Mouse (Mus musculus) lung, adult 10 weeks (tissue): ENCODE data around the gene Olfr1014. TPM values are rescaled to one million over a fixed set of nuclear protein-coding genes. Genes with fewer than 3 reads are reported as not detected.

ENCODE experiments used
- polyA plus RNA-seq: library from polyadenylated mRNA; stranded (reverse); fragments of 350-450 nt; fragmentation: Illumina TruSeq; extraction: RNeasy Lipid Tissue Mini Kit (QIAGEN cat#74804); gene quantifications from one replicate; pipeline ENCODE4 v1.2.3, GENCODE M21; 2014; ENCODE audit warnings: low read depth, low replicate concordance; ENCODE audit not compliant: insufficient read depth

The Olfr1014 gene
- not detected for polyA plus RNA-seq

DNA sequence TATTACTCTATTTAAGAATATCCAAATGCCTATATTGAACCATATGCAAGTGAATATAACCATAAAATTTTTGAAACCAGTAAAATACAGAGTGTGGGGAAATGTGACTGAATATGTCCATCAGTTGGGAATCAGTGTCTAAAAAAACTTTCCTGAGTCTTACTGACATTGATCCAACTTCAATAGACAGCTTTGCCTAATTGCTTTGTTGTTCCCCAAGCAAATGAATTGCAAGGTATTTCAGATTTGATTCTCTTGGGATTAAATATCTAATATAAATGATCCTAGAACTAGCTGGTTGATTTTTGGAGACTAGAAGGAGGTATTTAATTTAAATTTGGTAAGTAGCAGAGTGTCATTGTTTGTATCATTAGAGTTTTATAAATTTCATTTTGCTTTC, at the start of gene Olfr1014:
Gene Olfr1014 (plus strand): TSS at position 301 of the 400 bp plus-strand sequence.

DNA sequence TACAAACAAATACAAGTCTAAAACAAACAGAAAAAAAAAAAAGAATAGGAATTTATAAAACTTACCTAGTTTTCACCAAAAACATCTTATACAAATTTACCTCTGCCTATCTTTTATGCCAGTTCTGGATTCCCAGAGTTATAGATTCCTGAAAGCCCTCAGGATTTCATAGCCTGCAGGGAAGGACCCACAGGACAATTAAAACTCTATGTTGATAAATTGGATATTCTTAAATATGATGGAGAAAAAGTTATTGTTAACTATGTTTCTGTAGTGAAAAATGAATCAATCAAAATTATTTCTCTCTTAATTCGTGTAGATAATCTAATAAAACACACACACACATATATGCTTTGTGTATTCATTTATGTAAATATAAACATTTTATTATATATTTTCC, 9.8 kb upstream of the Olfr1014 start, which contains the start of gene Olfr1012:
Gene Olfr1012 (minus strand): TSS at position 101 of the 400 bp plus-strand sequence.

GRCm38 (mm10) chr2:85766798-85767197, 5.7 kb upstream of the Olfr1014 start, which contains the start of gene Olfr1013:
Olfr1013 (plus strand) TSS chr2:85767098.

DNA sequence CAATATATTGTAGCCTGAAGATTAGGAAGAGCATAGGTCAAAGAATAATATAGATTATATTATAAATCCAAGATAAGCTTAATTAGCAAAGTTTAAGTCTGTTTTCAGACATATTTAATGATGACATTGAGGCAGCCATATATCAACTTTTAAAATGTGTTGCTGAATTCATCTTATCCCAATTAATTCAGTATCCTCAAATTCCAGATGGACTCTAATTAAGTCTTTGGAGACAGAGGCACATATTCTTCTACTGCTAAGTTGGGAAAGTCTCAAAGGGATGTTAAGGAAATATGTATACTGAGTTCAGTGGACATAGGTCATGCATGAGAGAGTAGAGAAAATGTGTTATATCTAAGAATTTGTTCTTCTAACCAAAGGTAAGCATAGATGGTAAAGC, 9.2 kb downstream of the Olfr1014 start, which contains the start of gene Olfr1015:
Gene Olfr1015 (plus strand): TSS at position 301 of the 400 bp plus-strand sequence.

GRCm38 (mm10) chr2:85802444-85802843, 29.9 kb downstream of the Olfr1014 start, which contains the start of gene Olfr1016:
Olfr1016 (minus strand) TSS chr2:85802544.

GRCm38 (mm10) chr2:85818179-85818578, 45.7 kb downstream of the Olfr1014 start, which contains the start of gene Olfr1018:
Olfr1018 (plus strand) TSS chr2:85818479.

Other genes starting within 250 kb of the Olfr1014 start
- not detected for gene Olfr996, start 193.5 kb upstream of the Olfr1014 start, polyA plus RNA-seq
- gene Olfr998, start 183.8 kb upstream of the Olfr1014 start, polyA plus RNA-seq: not detected
- not detected for gene Olfr1000, start 160.8 kb upstream of the Olfr1014 start, polyA plus RNA-seq
- not detected for gene Olfr1002, start 122.0 kb upstream of the Olfr1014 start, polyA plus RNA-seq
- not detected for gene Olfr154, start 108.3 kb upstream of the Olfr1014 start, polyA plus RNA-seq
- not detected for gene Olfr1006, start 93.9 kb upstream of the Olfr1014 start, polyA plus RNA-seq
- gene Olfr1008, start 83.3 kb upstream of the Olfr1014 start, polyA plus RNA-seq: not detected
- gene Olfr1009, start 57.3 kb upstream of the Olfr1014 start, polyA plus RNA-seq: not detected
- not detected for gene Olfr1012, start 9.9 kb upstream of the Olfr1014 start, polyA plus RNA-seq
- not detected for gene Olfr1013, start 5.6 kb upstream of the Olfr1014 start, polyA plus RNA-seq
- gene Olfr1015, start 9.3 kb downstream of the Olfr1014 start, polyA plus RNA-seq: not detected
- gene Olfr1016, start 29.8 kb downstream of the Olfr1014 start, polyA plus RNA-seq: not detected
- not detected for gene Olfr1018, start 45.8 kb downstream of the Olfr1014 start, polyA plus RNA-seq
- not detected for gene Olfr1019, start 72.8 kb downstream of the Olfr1014 start, polyA plus RNA-seq
- gene Olfr1020, start 74.3 kb downstream of the Olfr1014 start, polyA plus RNA-seq: not detected
- gene Olfr1022, start 95.9 kb downstream of the Olfr1014 start, polyA plus RNA-seq: not detected
- not detected for gene Olfr1023, start 112.9 kb downstream of the Olfr1014 start, polyA plus RNA-seq
- gene Olfr1024, start 132.3 kb downstream of the Olfr1014 start, polyA plus RNA-seq: not detected
- gene Olfr1025-ps1, start 142.5 kb downstream of the Olfr1014 start, polyA plus RNA-seq: not detected
- gene Olfr1026, start 148.8 kb downstream of the Olfr1014 start, polyA plus RNA-seq: not detected
- not detected for gene Olfr1028, start 177.7 kb downstream of the Olfr1014 start, polyA plus RNA-seq
- not detected for gene Olfr1029, start 201.2 kb downstream of the Olfr1014 start, polyA plus RNA-seq
- not detected for gene Olfr1030, start 206.6 kb downstream of the Olfr1014 start, polyA plus RNA-seq
- not detected for gene Olfr1031, start 217.6 kb downstream of the Olfr1014 start, polyA plus RNA-seq
- gene Olfr1032, start 232.8 kb downstream of the Olfr1014 start, polyA plus RNA-seq: not detected
- 3.4 TPM for gene Olfr1033, start 247.9 kb downstream of the Olfr1014 start, polyA plus RNA-seq